Mouse (Mus musculus): Measurements from ENCODE around the gene Tfap2e. TPM values are rescaled to one million over a fixed set of nuclear protein-coding genes. Genes with fewer than 3 reads are reported as not detected.

The Tfap2e gene
- polyA plus RNA-seq, 1 experiment from 2014 or later: not detected

DNA sequence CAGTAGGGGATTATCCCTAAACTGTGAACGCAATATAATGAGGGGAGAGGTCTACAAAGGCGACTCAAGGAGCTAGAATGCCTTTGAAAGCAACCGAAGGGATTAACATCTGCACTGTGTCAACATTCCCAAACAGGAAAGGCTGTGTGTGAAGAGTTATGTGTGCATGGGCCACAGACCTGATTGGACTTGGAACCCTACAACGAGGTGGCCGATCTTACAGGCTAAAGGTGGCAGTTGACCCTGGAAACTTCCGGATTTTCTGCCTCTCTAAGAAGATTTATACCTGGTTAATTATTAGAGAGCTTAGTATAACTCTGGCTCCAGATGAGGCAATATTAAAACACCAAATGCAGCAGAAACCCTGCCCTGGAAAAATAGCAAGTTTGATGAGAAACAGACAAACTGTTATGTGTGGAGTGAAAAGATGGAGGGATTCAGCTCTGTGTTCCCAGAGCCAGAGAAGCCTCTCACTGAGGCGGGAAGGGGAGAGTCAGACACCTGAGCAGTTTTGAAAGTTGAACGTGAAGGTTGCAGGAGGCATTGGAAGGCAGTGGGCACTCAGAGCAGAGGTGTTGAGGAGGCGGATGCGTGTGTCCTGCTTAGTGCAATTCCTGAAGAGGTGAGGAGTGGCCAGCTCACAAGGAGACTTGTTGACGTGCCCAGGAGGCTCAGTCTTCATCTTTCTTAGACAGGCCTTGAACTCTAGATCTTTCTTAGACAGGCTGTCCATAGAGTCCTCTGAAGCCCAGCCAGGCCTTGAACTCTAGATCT lies 26.7 kb upstream of the Tfap2e start:
- 57% methylated on average over 11 of the region's 11 CpGs for WGBS
- Histone ChIP-seq H3K27me3 (no peaks in the 10 kb centered on the region), H3K9ac (no peak overlapping the region), H3K9me3 (replicated peaks) (no peaks in the 10 kb centered on the region), H3K36me3 (peaks cover 35% of the 10 kb centered on the region), H3K4me1 (peaks cover 7% of the 10 kb centered on the region; the same call in 1 of the 2 replicates), H3K27ac (peak overlapping the region; percentile 51), H3K4me2 (no peak overlapping the region), H3K4me3 (replicated peaks) (no peak overlapping the region)
- no peak for ATAC-seq (replicated peaks; ENCODE audit: low FRiP score)

DNA sequence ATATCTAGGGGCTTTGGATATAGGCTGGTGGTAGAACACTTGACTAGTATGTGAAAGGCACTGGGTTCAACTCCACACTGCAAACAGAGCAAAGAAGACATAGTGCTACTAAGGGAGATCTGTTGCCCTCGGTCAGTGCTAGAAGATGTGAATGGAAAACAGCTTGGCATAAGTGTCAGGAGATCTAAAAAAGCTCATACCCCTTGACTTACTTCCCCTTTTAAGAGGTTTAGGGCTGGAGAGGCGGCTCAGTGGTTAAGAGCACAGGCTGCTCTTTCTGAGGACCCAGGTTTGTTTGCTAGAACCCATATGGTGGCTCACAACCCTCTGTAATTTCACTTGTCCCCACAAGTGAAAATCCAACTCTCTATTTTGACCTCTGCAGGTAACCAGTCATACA lies 23.4 kb upstream of the Tfap2e start:
- ATAC-seq (replicated peaks; ENCODE audit: low FRiP score): no peak
- 82% methylated on average over 2 of the region's 2 CpGs for WGBS
- H3K27ac ChIP-seq: no peak overlapping the region

DNA sequence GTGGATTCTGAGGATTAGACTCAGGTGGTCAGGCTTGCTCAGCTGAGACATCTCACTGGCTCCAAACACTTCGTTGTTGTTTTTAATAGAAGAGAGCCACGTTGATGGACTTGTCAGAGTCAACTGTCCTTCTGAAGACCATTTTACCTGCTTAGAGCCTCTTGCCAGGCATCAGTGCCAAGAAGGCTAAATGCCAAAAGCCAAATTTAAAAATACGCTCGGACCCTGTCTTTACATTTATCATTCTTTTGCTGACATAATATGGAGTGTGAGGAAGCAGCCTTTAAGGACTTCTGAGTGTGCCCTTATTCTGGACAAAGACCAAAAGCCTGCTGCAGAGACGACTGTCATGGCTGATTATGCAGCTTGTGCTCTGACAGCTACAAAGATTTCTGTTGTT lies 22.3 kb upstream of the Tfap2e start:
- Histone ChIP-seq H3K4me3 (replicated peaks) (no peak overlapping the region), H3K27ac (no peak overlapping the region)

More for the DNA sequence above, 23.4 kb upstream of the Tfap2e start:
- Histone ChIP-seq H3K4me1 (peaks cover 16% of the 10 kb centered on the region), H3K27me3 (no peaks in the 10 kb centered on the region), H3K4me2 (no peak overlapping the region), H3K36me3 (peaks cover 38% of the 10 kb centered on the region), H3K9ac (no peak overlapping the region), H3K4me3 (replicated peaks) (no peak overlapping the region), H3K9me3 (replicated peaks) (no peaks in the 10 kb centered on the region)

DNA sequence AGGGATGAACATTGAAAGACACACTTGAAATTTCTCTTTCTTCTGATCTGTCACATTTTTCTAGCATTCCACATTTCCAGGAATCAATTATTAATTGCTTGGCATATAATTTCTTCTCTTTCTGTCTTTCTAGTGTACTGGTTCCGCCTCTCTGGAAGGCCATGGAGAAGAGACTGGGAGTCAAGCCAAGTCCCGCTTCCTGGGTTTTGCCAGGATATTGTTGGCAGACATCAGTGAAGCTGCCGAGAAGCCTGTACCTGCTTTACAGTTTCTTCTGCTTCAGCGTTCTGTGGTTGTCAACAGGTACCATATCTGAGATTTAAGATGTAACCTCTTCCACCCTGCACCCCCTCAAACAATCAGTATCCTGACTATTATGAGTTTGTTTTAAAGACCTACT lies 20.7 kb upstream of the Tfap2e start:
- Histone ChIP-seq H3K27ac (no peak overlapping the region), H3K9ac (no peak overlapping the region), H3K9me3 (replicated peaks) (no peaks in the 10 kb centered on the region), H3K4me1 (peaks cover 22% of the 10 kb centered on the region), H3K4me3 (replicated peaks) (no peak overlapping the region), H3K27me3 (no peaks in the 10 kb centered on the region), H3K4me2 (no peak overlapping the region), H3K36me3 (peaks cover 25% of the 10 kb centered on the region)
- ATAC-seq (replicated peaks; ENCODE audit: low FRiP score): no peak
- 86% methylated on average over 4 of the region's 4 CpGs for WGBS

More for the DNA sequence above, 22.3 kb upstream of the Tfap2e start:
- 85% methylated on average over 5 of the region's 5 CpGs for WGBS
- H3K4me2 ChIP-seq: no peak overlapping the region
- H3K27me3 ChIP-seq: no peaks in the 10 kb centered on the region
- no peak overlapping the region for H3K9ac ChIP-seq
- peaks cover 20% of the 10 kb centered on the region for H3K4me1 ChIP-seq
- H3K36me3 ChIP-seq: peaks cover 34% of the 10 kb centered on the region
- no peak for ATAC-seq (replicated peaks; ENCODE audit: low FRiP score)
- H3K9me3 ChIP-seq (replicated peaks): no peaks in the 10 kb centered on the region

- Histone ChIP-seq H3K36me3 (peaks cover 19% of the 10 kb centered on the region), H3K27ac (no peak overlapping the region), H3K4me2 (peak overlapping the region; percentile 82), H3K9me3 (replicated peaks) (no peaks in the 10 kb centered on the region), H3K4me1 (peaks cover 39% of the 10 kb centered on the region), H3K4me3 (replicated peaks) (peak overlapping the region; percentile 96; the same call in 1 of the 2 replicates), H3K27me3 (no peaks in the 10 kb centered on the region), H3K9ac (peak overlapping the region; percentile 63; the same call in 1 of the 2 replicates)
- 38% methylated on average over 12 of the region's 12 CpGs for WGBS
- ATAC-seq (replicated peaks; ENCODE audit: low FRiP score): no peak
Measured at GRCm38 (mm10) chr4:126754736-126755374, 18.8 kb upstream of the Tfap2e start.

DNA sequence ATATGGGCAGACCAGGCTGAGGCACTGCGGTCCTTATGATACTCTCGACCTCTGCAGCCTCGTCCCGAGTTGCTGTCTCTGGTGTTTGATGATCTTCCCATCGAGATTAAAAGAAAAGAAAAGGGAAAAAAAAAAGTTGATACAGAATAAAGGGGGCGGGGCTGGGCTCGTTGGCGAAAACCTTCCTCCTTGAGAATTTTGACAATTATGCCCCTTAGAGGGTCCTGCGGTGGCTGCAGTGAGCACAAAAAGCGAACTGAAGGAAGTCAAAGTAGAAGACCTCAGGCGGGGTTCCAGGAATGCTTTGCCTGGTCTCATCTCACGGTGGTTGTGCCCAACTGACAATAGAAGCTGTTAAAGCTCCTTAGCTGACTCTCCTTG lies 18.2 kb upstream of the Tfap2e start:
- no peak for ATAC-seq (replicated peaks; ENCODE audit: low FRiP score)
- 2% methylated on average over 12 of the region's 12 CpGs for WGBS
- H3K4me2 ChIP-seq: peak overlapping the region; percentile 82
- no peaks in the 10 kb centered on the region for H3K27me3 ChIP-seq
- peak overlapping the region; percentile 63 for H3K9ac ChIP-seq
- H3K36me3 ChIP-seq: peaks cover 25% of the 10 kb centered on the region
- H3K9me3 ChIP-seq (replicated peaks): no peaks in the 10 kb centered on the region
- H3K27ac ChIP-seq: peak overlapping the region; percentile 95
- peak overlapping the region; percentile 96 for H3K4me3 ChIP-seq (replicated peaks)
- H3K4me1 ChIP-seq: peaks cover 45% of the 10 kb centered on the region

DNA sequence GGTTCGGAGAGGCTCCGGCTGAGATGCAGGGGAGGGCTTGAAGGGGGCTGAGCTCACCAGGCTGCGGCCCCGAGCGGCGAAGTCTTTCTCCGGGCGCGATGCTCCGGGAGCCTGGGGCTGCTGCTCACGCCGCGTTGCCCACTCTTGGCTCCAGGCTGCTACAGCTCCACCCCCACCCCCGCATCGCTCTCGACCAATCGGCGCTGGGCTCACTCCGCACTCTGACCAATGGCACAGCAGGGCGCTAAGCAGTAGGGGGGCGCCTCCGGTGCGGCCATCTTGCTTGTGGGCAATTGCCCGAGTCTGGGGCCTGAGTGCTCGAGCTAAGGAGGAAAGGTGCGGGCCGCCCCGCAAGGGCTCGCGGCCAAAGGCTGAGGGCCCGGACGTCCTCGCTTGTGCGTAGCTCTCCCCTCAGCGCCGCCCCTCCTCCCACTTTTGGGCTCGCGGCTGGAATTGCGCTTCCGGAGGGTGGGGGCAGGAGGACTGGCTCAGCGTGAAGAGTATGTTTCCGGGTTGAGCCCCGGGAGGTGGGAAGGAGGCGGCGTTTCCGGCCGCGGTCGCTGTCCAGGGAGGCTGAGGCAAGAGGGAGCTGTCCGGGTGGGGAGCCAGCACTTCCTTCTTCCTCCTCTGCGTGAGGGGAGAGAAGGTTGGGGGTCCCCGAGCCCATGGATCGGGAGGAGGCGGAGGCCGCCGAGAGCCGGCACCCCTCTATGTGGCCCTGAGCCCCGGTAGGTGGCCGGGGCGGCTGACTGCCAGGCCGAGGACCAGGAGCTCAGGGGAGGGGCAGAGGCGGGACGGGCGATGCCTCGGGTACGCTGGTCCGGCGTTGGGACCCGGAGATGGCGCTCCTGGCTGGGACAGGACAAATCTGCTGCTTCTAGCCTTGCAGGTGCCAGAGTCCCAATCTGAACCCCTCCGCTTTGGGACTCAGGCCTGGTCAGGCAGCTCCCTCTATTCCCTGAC lies 17.5 kb upstream of the Tfap2e start, which contains the start of the genes Ncdn and AU040320:
Ncdn (minus strand) TSS at position 171 of the 963 bp plus-strand sequence.
AU040320 (plus strand) TSS at position 277 of the 963 bp plus-strand sequence.
- H3K36me3 ChIP-seq: peaks cover 31% of the 10 kb centered on the region
- ATAC-seq (replicated peaks; ENCODE audit: low FRiP score): peak; percentile 99
- H3K9ac ChIP-seq: peak within 1 kb of the TSS; percentile 63
- H3K4me1 ChIP-seq: peaks cover 48% of the 10 kb centered on the region
- WGBS: under 1% methylated on average over 71 of the region's 71 CpGs
- no peaks in the 10 kb centered on the region for H3K27me3 ChIP-seq
- H3K9me3 ChIP-seq (replicated peaks): no peaks in the 10 kb centered on the region
- peak within 1 kb of the TSS; percentile 82 for H3K4me2 ChIP-seq
- peak within 1 kb of the TSS; percentile 96 for H3K4me3 ChIP-seq (replicated peaks)
- H3K27ac ChIP-seq: peak within 1 kb of the TSS; percentile 95

DNA sequence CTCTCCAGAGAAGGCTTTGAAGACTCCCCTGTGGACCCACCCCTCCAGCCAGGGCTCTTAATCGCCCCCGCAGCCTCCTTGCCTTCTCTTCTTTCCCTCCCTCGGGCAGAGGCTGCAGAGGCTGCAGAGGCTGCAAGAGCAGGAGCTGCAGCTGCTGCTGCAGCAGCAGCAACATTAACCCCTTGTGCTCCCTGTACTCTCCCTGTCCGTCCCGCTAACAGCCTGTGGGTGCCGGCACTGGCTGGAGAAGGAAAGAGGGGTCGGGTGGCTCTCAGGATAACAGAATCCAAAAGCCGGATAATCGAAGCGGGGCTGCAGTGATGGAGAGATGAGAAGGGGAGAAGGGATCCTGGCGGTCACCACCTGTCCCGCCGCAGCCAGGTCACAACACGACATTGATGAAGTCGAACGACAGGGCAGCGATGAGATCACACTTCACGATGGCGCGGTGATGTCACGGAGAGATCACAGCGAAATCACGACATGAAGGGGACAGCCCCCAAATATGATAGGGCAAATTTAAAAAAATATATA lies 16.6 kb upstream of the Tfap2e start:
- under 1% methylated on average over 23 of the region's 23 CpGs for WGBS
- Histone ChIP-seq H3K36me3 (peaks cover 31% of the 10 kb centered on the region), H3K9me3 (replicated peaks) (no peaks in the 10 kb centered on the region), H3K4me3 (replicated peaks) (peak overlapping the region; percentile 96), H3K27ac (0 out of 2 replicates have a peak overlapping the region, but pooled peaks have one; percentile 95), H3K4me1 (peaks cover 50% of the 10 kb centered on the region), H3K9ac (peak overlapping the region; percentile 63), H3K27me3 (no peaks in the 10 kb centered on the region), H3K4me2 (peak overlapping the region; percentile 82)
- ATAC-seq (replicated peaks; ENCODE audit: low FRiP score): 0 out of 2 replicates have a peak, but pooled peaks have one; percentile 1

DNA sequence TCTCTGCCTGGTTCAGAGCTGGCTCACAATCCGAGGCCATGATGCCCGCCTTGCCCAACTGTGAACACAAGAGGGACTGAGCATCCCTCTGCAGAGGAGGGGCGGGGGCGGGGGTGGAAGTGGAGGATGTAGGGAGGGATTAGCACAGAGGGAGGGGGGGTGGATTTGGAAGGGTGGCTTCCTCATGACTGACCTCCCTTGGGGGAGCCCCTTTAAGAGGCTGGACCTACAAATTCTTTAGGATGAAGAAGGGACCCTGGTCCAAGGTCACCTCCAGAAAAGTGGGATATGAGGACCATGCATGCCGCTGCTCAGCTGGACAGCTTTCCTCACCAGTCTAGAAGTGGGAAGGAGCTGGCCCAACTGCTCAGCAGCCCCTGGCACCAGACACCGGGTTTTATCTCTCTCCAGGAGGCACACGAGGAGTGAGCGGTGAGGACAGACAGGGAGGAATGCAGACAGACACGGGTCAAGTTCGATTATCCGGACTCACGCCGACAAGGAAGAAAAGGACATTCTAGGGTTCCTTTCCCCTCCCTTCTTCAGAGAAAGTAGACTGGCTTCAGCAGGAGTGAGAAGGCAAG lies 16.1 kb upstream of the Tfap2e start:
- Histone ChIP-seq H3K9me3 (replicated peaks) (no peaks in the 10 kb centered on the region), H3K27ac (0 out of 2 replicates have a peak overlapping the region, but pooled peaks have one; percentile 95), H3K4me2 (peak overlapping the region; percentile 82), H3K4me3 (replicated peaks) (peak overlapping the region; percentile 96), H3K27me3 (no peaks in the 10 kb centered on the region), H3K9ac (peak overlapping the region; percentile 63), H3K4me1 (peaks cover 50% of the 10 kb centered on the region), H3K36me3 (peaks cover 33% of the 10 kb centered on the region)
- WGBS: 4% methylated on average over 13 of the region's 13 CpGs
- no peak for ATAC-seq (replicated peaks; ENCODE audit: low FRiP score)

DNA sequence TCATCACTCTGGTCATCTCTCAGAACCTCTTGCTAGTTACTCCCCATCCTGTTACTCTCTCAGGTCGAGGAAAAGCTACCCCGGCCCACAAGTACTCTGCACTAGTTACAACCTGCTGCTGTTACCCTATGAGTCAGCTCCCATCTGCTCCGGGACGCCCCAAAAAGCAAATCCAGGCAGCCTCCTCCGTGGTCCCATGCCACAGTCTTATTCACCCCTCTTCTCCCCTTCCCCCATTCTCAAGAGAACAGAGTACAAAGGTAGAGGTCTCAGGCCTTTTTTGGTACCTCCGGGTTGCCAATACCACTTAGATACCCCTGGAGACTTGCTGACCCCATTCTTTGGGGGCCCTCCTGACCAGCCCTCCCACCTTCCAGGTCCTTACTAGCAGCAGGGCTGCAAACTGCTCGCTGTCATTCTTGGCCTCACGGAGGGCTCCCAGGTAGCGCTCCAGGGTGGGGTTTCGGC lies 15.6 kb upstream of the Tfap2e start:
- peak overlapping the region; percentile 82 for H3K4me2 ChIP-seq
- WGBS: 60% methylated on average over 10 of the region's 10 CpGs
- H3K9me3 ChIP-seq (replicated peaks): no peaks in the 10 kb centered on the region
- H3K27me3 ChIP-seq: no peaks in the 10 kb centered on the region
- no peak overlapping the region for H3K27ac ChIP-seq
- H3K4me1 ChIP-seq: peaks cover 50% of the 10 kb centered on the region
- no peak overlapping the region for H3K9ac ChIP-seq
- peak overlapping the region; percentile 96 for H3K4me3 ChIP-seq (replicated peaks)
- peaks cover 38% of the 10 kb centered on the region for H3K36me3 ChIP-seq
- no peak for ATAC-seq (replicated peaks; ENCODE audit: low FRiP score)

All from kidney, embryonic 15.5 days (tissue).